Mouse (Mus musculus) small intestine, adult 2 months (tissue): ENCODE data around the gene Mmp24. TPM values are rescaled to one million over a fixed set of nuclear protein-coding genes. Genes with fewer than 3 reads are reported as not detected.
A peak's percentile ranks its signal among the peaks of the same experiment; 100 is the strongest.

Experiments used
- H3K27ac ChIP-seq: fragments of 200-500 bp; 2 replicates; pipeline ENCODE4 v1.5.1; 2012; ENCODE audit warnings: low read depth, low read length, control low read depth, inconsistent platforms; ENCODE audit not compliant: insufficient read depth
- H3K27me3 ChIP-seq: fragments of 200-500 bp; 2 replicates; pipeline ENCODE4 v1.6.1; 2012; ENCODE audit warnings: mild to moderate bottlenecking, moderate library complexity, low read length, inconsistent platforms; ENCODE audit not compliant: control insufficient read depth, insufficient read depth
- H3K36me3 ChIP-seq: fragments of 200-500 bp; 2 replicates; pipeline ENCODE4 v1.6.1; 2012; ENCODE audit warnings: mild to moderate bottlenecking, low read length, control low read depth, inconsistent platforms; ENCODE audit not compliant: control insufficient read depth, insufficient read depth
- H3K4me1 ChIP-seq: fragments of 200-500 bp; 2 replicates; pipeline ENCODE4 v1.6.1; 2012; ENCODE audit warnings: low read length, inconsistent platforms, mixed read lengths; ENCODE audit not compliant: control insufficient read depth, insufficient read depth, insufficient read length
- H3K4me3 ChIP-seq: fragments of 200-500 bp; 2 replicates; pipeline ENCODE4 v1.5.1; 2012; ENCODE audit warnings: low read depth, mild to moderate bottlenecking, control low read depth, inconsistent platforms, low read length, moderate library complexity
- CTCF ChIP-seq: fragments of 200-500 bp; IDR thresholded peaks from 2 replicates; pipeline ENCODE4 v1.5.1; 2012; ENCODE audit warnings: low read depth, mild to moderate bottlenecking, control low read depth, inconsistent platforms, low read length, moderate library complexity, mixed read lengths; ENCODE audit not compliant: insufficient replicate concordance, insufficient read length; ENCODE audit errors: extremely low read depth
- POLR2A ChIP-seq: fragments of 200-500 bp; IDR thresholded peaks from 2 replicates; pipeline ENCODE4 v1.6.1; 2012; ENCODE audit warnings: low read depth, mild to moderate bottlenecking, control low read depth, inconsistent platforms, low read length, moderate library complexity
- WGBS: fragments of 180-500 bp; shearing (Covaris S2); methylation state at CpG from one replicate; pipeline ENCODE4 v1.1.7; 2018; 5-methylcytosine and 5-hydroxymethylcytosine counted together
- polyA plus RNA-seq: library from polyadenylated mRNA; depleted of rRNA; stranded (reverse); fragments of >200 nt; gene quantifications from 2 replicates; pipeline ENCODE4 v1.2.3, GENCODE M21; 2012

The Mmp24 gene
- polyA plus RNA-seq, 1 experiment: 2.4 TPM

GRCm38 (mm10) chr2:155814829-155815228, 39.7 kb downstream of the Mmp24 start:
- Histone ChIP-seq H3K4me1 (peaks cover 19% of the 10 kb centered on the region), H3K27ac (no peak overlapping the region), H3K36me3 (peaks cover 4% of the 10 kb centered on the region; the same call in 1 of the 2 replicates), H3K4me3 (no peak overlapping the region), H3K27me3 (no peaks in the 10 kb centered on the region)
- no peak for TF ChIP-seq CTCF
- TF ChIP-seq POLR2A: no peak
- 14% methylated on average over 5 of the region's 5 CpGs for WGBS

- Histone ChIP-seq H3K4me3 (no peak overlapping the region), H3K4me1 (peaks cover 20% of the 10 kb centered on the region), H3K36me3 (peaks cover 13% of the 10 kb centered on the region), H3K27me3 (no peaks in the 10 kb centered on the region), H3K27ac (no peak overlapping the region)
- TF ChIP-seq POLR2A: no peak
- TF ChIP-seq CTCF: no peak
- WGBS: 100% methylated on average over 1 of the region's 1 CpGs
Measured at GRCm38 (mm10) chr2:155816179-155816578, 41.0 kb downstream of the Mmp24 start.

GRCm38 (mm10) chr2:155817301-155818245, 42.4 kb downstream of the Mmp24 start:
- H3K4me3 ChIP-seq: no peak overlapping the region
- TF ChIP-seq POLR2A: no peak
- TF ChIP-seq CTCF: no peak
- peaks cover 26% of the 10 kb centered on the region for H3K36me3 ChIP-seq
- H3K27ac ChIP-seq: no peak overlapping the region
- no peaks in the 10 kb centered on the region for H3K27me3 ChIP-seq
- WGBS: 76% methylated on average over 10 of the region's 10 CpGs
- H3K4me1 ChIP-seq: peaks cover 20% of the 10 kb centered on the region

- Histone ChIP-seq H3K4me3 (peak overlapping the region; percentile 79), H3K4me1 (peaks cover 24% of the 10 kb centered on the region), H3K27me3 (no peaks in the 10 kb centered on the region), H3K27ac (peak overlapping the region; percentile 99), H3K36me3 (peaks cover 38% of the 10 kb centered on the region)
- under 1% methylated on average over 36 of the region's 37 CpGs for WGBS
- TF ChIP-seq CTCF (no peak), POLR2A (peak; percentile 80; the same call in 1 of the 2 replicates)
Measured at GRCm38 (mm10) chr2:155818596-155819391, 43.7 kb downstream of the Mmp24 start.

GRCm38 (mm10) chr2:155819392-155819448, 44.1 kb downstream of the Mmp24 start, which contains the start of gene BC029722:
TSS of gene BC029722 (minus strand) at chr2:155819426.
- peaks cover 24% of the 10 kb centered on the region for H3K4me1 ChIP-seq
- peaks cover 41% of the 10 kb centered on the region for H3K36me3 ChIP-seq
- peak within 1 kb of the TSS; percentile 99 for H3K27ac ChIP-seq
- H3K4me3 ChIP-seq: peak within 1 kb of the TSS; percentile 79
- no peaks in the 10 kb centered on the region for H3K27me3 ChIP-seq
- TF ChIP-seq CTCF (no peak), POLR2A (no peak)

- H3K27ac ChIP-seq: peak overlapping the region; percentile 99
- no peak for TF ChIP-seq CTCF
- no peak for TF ChIP-seq POLR2A
- peaks cover 41% of the 10 kb centered on the region for H3K36me3 ChIP-seq
- H3K27me3 ChIP-seq: no peaks in the 10 kb centered on the region
- peaks cover 24% of the 10 kb centered on the region for H3K4me1 ChIP-seq
- peak overlapping the region; percentile 31 for H3K4me3 ChIP-seq
- 37% methylated on average over 6 of the region's 6 CpGs for WGBS
Measured at GRCm38 (mm10) chr2:155819449-155820251, 44.5 kb downstream of the Mmp24 start.
